Mouse (Mus musculus): ENCODE results near the gene Polr3b.

Polr3b gene

DNA sequence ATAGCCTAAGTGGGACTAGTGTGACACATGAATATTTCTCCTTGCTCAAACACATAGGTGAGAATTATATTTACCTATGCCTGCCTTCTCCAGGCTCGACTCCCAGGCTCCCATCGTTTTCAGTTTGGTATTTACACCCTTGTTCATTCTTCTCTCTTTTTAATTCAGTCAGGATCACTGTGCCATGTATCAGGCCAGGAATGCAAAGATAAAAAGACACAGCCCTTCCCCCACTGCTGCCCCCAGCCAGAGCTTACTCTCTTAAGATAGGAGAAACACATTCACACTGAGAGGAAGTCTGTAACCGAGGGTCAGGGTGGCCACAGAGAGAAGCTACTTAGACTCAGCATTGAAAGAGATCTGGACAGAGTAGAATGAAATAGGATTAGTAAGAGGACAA lies 10.4 kb upstream of the Polr3b start:
- no peak for DNase-seq

DNA sequence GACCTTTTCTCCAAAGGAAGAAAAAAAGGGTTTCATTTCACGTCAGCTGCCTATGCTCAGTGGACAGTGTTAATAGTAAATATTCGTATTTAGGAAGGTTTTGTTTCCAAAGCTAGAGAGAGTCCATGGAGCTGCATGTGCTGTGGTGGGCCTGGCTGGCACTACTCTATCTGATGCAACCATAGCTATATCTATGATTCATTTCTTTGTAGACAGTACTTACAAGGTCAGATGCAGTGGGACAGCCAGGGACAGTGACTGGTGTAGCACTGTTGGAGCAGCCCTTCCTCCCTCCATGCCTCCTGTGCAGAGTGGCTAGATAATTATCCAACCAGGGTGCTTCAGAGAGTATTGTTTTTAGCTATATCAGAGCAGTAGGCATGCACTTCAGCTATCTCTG lies 9.8 kb upstream of the Polr3b start:
- no peak for DNase-seq

GRCm38 (mm10) chr10:84613366-84613765 lies 8.7 kb upstream of the Polr3b start:
- DNase-seq, result no peak

DNA sequence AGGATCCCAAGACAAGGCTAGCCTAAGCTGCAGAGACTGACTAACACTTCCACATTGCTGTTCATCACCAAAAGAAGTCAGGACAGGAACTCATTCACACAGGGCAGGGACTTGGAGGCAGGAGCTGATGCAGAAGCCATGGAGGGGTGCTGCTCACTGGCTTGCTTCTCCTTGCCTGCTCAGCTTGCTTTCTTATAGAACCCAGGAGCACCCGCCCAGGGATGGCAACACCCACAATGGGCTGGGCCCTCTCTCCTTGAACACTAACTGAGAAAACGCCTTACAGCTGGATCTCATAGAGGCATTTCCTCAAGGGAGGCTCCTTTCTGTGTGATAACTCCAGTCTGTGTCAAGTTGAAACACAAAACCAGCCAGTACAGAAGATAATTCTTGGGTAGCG lies 7.0 kb upstream of the Polr3b start:
- DNase-seq, result no peak

DNA sequence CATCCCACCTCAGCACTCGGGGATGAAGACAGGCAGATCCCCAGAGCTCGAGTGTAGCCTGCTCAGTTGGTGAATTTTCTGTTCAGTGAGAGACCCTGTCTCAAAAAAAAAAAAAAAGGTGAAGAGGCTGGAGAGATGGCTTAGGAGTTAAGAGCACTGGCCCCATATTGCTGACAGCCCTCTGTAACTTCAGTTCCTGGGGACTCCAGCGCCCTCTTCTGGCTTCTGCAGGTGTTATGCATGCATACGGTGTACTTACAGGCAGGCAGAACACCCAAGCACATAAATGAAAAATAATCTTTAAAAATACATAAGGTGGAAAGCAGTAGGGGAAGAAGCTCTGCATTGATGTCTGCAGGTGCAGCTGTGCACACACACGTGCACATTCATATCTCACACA lies 9.1 kb downstream of the Polr3b start:
- no peak for DNase-seq

- DNase-seq, result no peak
These were observed 9.9 kb downstream of the Polr3b start for GRCm38 (mm10) chr10:84632005-84632404.

GRCm38 (mm10) chr10:84636656-84637055 lies 14.6 kb downstream of the Polr3b start:
- no peak for DNase-seq

DNA sequence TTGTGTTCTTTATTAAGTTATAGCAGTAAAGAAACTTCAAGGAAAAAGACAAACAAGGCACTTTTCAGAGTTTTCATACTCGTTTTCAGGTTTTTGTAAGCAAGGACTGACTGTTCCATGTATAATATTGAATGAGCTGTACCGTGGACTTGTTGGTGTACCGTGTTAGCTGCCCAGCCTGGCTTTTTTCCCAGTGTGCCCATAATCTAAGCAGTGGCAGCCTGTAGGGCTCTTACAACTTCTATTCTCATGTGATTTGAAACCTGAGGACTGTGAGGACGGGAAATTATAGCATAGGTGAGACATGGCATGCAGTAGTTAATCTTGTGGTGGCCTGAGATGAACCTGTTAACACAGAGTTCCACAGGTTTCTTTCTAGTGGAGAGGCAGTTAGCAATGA lies 16.3 kb downstream of the Polr3b start:
- DNase-seq, result no peak

GRCm38 (mm10) chr10:84639525-84640287 lies 17.6 kb downstream of the Polr3b start:
- DNase-seq, result no peak

- DNase-seq, result no peak
These were observed 18.8 kb downstream of the Polr3b start for GRCm38 (mm10) chr10:84640861-84641260.

- no peak for DNase-seq
These were observed 19.5 kb downstream of the Polr3b start for GRCm38 (mm10) chr10:84641576-84641975.

DNA sequence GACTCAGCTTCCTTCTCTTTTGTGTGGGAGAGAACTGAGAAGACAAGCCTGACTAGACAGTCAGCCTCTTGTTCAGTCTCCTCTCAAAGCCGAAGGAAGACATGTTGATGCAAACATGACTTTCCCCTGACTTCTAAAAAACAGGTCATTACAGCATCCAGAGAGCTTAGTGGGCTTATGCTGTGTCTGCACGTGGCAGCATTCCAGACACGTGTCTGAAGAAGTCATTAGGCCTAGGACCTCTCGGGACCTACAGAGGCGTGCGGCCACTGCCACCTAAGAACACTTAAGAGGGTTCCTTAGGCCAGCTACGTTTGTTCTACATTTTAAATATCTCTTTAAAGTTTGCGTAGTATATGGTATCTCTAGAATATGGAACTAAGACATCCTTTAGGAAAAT lies 23.8 kb downstream of the Polr3b start:
- no peak for DNase-seq

DNA sequence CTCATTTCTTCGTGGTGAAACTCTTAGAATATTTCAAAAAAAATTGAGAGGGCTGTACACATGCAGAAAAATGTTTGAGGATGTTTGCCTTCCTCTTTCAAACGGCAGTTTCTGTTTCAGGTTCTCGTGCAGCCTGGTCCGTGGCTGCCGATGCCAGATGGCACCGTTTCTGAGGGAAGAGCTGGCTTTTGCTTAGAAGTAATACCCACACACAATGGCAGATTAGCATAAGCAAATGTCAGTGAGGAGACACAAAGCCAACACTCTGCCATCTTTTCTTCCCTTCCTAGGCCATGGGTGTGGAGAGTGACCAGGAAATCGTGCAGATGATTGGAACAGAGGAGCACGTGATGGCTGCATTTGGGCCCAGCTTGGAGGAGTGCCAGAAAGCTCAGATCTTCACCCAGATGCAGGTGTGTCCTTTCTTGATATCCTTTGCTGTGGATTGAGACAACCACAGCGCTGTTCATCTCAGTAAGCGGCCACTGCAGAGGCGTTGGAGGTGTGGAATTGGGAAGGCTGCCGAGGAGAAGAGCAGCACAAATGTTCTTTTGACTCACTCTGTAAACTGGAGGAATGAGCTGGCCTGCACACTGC lies 24.5 kb downstream of the Polr3b start:
- peak; percentile 12 for DNase-seq

GRCm38 (mm10) chr10:84647264-84647663 lies 25.2 kb downstream of the Polr3b start:
- DNase-seq, result no peak

GRCm38 (mm10) chr10:84648911-84649310 lies 26.8 kb downstream of the Polr3b start:
- no peak for DNase-seq

DNA sequence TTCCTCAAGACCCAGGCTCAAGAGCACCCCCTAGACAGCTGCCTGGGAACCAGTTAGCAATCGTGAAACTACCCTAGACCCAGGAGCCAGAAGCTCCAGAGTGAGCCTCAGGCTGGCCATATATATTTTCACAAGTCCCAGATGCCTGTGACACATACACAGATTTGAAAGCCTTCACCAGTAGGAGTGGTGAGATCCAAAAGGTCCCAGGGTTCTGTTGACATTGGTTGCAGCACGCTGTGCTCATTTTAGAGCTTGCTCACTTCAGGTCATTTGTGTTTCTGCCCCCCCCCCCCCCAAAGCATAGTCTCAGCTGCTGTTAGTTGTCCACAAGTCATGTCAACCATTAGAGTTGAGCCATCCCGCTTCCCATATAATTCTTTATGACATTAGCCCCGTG lies 31.9 kb downstream of the Polr3b start:
- no peak for DNase-seq

DNA sequence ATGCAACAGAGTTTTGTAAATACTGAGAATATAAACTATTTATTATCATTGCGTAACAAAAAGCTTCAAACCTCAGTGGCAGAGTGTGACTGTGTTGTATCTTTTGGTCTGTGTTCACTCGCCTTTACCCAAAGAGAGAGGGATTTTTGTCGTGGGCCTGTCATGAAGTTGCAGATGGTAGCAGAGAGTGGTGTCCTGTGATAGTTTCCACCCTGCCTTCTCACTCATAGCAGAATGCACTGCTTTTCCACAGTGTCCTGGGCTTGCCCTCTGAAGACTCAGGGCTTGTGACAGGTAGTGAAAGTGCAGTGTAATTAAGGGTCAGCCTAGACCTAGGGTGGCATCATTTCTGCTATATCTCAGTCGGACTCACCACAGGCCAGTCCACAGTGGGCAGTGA lies 32.6 kb downstream of the Polr3b start:
- DNase-seq, result no peak

DNA sequence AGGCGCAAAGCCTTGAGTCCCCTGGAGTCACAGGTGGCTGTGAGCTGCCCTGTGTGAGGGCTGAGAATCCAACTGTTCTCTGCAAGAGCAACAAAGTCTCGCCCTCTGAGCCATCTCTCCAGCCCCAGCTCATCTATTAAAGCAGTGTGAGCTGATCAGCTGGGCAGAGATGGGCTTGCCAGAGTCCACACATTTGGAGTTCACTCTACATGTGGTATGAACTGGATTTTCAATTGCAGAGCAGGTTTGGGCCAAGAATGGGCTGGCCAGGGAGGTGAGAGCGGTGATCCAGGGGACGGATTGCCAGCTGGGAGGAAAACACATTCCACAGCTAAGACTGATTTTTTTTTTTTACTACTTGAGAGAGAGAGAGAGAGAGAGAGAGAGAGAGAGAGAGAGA lies 34.5 kb downstream of the Polr3b start:
- no peak for DNase-seq

DNA sequence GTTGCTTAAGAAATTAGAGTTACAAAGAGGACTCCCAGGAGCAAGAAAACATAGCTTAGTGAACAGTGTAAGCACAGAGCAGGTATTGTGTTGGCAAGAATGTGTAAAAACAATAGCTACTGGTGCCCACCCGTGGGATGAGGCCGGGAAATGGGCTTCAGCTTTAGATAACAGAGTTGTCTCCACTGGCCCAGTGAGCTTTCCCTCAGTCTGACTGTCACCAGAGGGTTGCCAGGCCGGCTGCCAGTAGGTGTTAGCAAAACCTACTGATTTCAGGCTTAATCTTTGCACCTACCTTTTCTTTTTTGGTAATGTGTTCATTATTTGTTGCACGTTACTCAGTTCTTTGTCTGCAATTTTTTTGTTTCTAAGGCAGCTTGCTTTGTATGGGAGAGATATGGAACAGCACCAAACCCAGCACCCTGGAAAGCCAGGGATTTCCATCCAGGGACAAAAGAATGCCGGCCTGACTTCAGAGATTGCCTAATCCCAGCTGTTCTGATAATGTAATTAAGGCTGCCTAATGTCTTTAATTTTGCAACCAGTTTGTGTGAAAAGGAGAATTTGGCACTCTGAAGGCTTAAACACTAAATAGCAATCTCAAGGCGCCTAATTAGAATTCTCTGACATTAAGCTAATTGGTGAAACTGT lies 35.5 kb downstream of the Polr3b start:
- DNase-seq, result no peak

DNA sequence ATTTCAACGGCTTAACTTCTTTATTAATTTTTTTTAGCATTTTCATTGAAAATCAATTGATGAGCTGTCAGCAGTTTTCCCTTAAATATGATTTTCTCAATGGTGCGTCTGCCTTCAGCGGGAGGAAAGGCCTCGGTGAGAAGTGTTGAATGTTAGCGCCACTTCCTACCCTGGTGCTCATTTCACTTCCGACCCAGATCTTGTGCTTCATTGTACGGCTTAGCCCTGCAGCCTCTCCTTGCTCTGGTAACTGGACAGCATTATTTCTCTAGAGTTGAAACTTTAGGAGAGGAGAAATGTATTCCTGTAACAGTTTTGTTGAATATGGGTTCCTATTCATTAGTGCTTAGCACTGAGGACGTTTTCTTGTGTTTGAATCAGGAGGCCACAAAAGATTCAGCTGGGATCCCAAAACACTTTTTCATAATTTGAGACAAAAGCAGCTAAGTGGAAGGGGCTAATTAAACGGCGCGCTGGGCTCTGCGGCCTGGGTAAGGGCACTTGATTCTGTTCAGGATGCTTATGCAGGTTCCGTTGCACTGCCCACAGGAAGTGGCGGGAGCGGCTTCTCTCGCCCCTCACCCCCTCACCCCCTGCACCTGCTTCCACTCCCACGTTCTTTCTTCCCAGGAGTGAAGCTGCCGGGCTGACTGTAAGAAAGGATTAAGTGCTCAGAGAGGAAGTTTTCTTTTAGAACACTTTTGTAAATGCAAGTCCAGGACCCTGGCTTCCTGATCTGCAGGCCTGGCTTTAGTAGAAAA lies 36.2 kb downstream of the Polr3b start:
- no peak for DNase-seq

DNA sequence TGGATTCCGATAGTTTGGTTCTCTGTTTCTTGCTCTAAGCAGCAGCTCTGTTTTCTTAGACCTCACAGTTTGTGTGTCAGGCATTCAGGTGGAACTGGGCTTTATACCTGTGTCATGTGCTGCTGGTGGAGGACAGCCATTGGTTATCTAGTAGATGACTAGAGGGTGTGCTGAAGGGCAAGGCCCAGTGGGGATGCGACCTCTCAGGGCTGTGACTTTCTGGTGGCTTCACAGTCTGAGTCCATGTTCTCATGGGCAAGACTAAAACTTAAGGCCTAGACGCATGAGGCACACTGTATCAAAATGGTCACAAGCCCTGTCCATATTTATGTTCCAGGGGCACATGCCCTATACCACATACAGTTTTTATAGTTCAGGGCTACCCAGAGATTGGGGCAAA lies 37.2 kb downstream of the Polr3b start:
- no peak for DNase-seq

DNA sequence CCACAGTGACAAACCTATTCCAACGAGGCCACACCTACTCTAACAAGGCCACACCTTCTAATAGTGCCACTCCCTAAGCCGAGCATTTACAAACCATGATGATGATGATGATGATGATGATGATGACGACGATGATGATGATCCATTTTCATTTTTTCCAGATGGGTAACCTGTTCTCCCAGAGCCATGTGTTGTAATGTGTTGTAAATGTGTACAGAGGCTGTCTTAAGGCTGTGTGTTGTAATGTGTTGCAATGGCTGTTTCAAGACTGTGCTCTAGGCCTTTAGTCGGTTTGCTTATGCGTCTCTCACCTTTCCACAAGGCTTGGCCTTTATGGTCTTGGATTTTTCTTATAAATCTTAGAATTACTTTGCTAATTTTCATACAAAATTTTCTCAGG lies 40.0 kb downstream of the Polr3b start:
- no peak for DNase-seq

GRCm38 (mm10) chr10:84665713-84666260 lies 43.7 kb downstream of the Polr3b start:
- DNase-seq, result no peak

Measured in cerebellum, adult 11 months (tissue).